Mouse (Mus musculus) embryonic facial prominence, embryonic 10.5 days (tissue): ENCODE data around the gene Gpt2. TPM values are rescaled to one million over a fixed set of nuclear protein-coding genes. Genes with fewer than 3 reads are reported as not detected.

ENCODE experiments used
- DNase-seq: peaks from one replicate; pipeline ENCODE4 v3.0.0-alpha.2; 2017; ENCODE audit warnings: low spot score
- H3K27ac ChIP-seq: fragments of 300-500 bp; sonication (generic); replicated peaks from 2 replicates; pipeline ENCODE4 v1.5.1; 2016; ENCODE audit warnings: mild to moderate bottlenecking
- H3K27me3 ChIP-seq: fragments of 300-500 bp; sonication (generic); replicated peaks from 2 replicates; pipeline ENCODE4 v1.6.1; 2016; ENCODE audit warnings: low read depth, mild to moderate bottlenecking; ENCODE audit not compliant: poor library complexity, severe bottlenecking
- H3K36me3 ChIP-seq: fragments of 300-500 bp; sonication (generic); replicated peaks from 2 replicates; pipeline ENCODE4 v1.6.1; 2016; ENCODE audit warnings: mild to moderate bottlenecking, moderate library complexity
- H3K4me1 ChIP-seq: fragments of 300-500 bp; sonication (generic); 2 replicates; pipeline ENCODE4 v1.6.1; 2016
- H3K4me3 ChIP-seq: fragments of 300-500 bp; sonication (generic); 2 replicates; pipeline ENCODE4 v1.5.1; 2016; ENCODE audit warnings: mild to moderate bottlenecking, moderate library complexity
- H3K9me3 ChIP-seq: fragments of 300-500 bp; sonication (generic); 2 replicates; pipeline ENCODE4 v1.6.1; 2016; ENCODE audit warnings: mild to moderate bottlenecking
- WGBS: fragments of 180-500 bp; shearing (Covaris S2); methylation state at CpG from one replicate; pipeline ENCODE4 v1.1.7; 2016; 5-methylcytosine and 5-hydroxymethylcytosine counted together
- polyA plus RNA-seq: library from polyadenylated mRNA; unstranded; fragments of >200 nt; fragmentation: Nextera tagmentation; extraction: Ambion mirVana; gene quantifications from 2 replicates; pipeline ENCODE4 v1.2.1, GENCODE M21; 2016

Gpt2 gene
- polyA plus RNA-seq, 1 experiment from 2014 or later, result 48.7 TPM

DNA sequence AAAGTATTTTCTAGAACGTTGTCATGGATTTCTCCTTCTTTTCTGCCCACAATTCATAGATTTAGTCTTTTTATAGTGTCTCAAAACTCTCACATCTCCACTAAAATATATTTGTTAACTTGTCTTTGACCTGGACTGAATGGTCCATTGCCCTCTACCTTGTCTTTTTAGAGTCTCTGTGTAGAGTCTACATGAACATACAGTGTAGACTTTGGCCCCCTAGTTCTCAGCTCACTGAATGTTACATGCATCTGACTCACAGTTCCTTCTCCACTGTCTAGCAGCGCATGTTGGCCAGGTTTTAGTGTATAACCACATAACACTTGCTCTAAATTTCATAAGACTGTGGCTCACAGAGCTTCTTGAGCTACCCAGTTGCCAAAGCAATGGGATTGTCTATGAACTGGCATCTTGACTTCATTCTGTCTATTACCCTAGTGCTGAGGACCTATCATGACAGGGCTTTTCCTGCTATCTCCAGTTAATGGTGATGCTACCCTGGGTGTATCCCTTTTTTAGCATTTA is 81.7 kb downstream of the Gpt2 start:
- H3K4me3 ChIP-seq, result no peak overlapping the region
- WGBS, result 84% methylated on average over 2 of the region's 2 CpGs
- DNase-seq, result no peak
- no peaks in the 10 kb centered on the region for H3K9me3 ChIP-seq
- no peaks in the 10 kb centered on the region for H3K36me3 ChIP-seq
- H3K27me3 ChIP-seq, result no peaks in the 10 kb centered on the region
- no peak overlapping the region for H3K27ac ChIP-seq
- no peaks in the 10 kb centered on the region for H3K4me1 ChIP-seq

Other genes with a start within 250 kb of the Gpt2 start
- gene Orc6, start 192.9 kb upstream of the Gpt2 start, polyA plus RNA-seq, result 154 and 158 TPM in 2 replicates
- 140 and 147 TPM in 2 replicates for gene Vps35, start 192.8 kb upstream of the Gpt2 start, polyA plus RNA-seq
- gene Mylk3, start 106.2 kb upstream of the Gpt2 start, polyA plus RNA-seq, result 2.6 TPM in 2 replicates
- gene 4921524J17Rik, start 59.7 kb upstream of the Gpt2 start, polyA plus RNA-seq, result 43.3 and 44.4 TPM in 2 replicates
- 198 and 212 TPM in 2 replicates for gene Dnaja2, start 62.8 kb downstream of the Gpt2 start, polyA plus RNA-seq
- gene Neto2, start 208.3 kb downstream of the Gpt2 start, polyA plus RNA-seq, result 13.1 and 14.5 TPM in 2 replicates